Comparison of ENCODE assay signal across 25 mouse cellular contexts in genomic region chr2:113376997-113377396, GRCm38 (mm10). TPM values are rescaled to one million over a fixed set of nuclear protein-coding genes. Genes with fewer than 3 reads are reported as not detected.
A peak's percentile ranks its signal among the peaks of the same experiment; 100 is the strongest.
DNase-seq lines count a peak whose midpoint lies in the region; ATAC-seq and TF ChIP-seq lines count a peak whose summit lies in the region.
"Had no signal": no experiment of that assay in that cellular context is flagged by ENCODE, and none has a peak within 500 bp of the region (broad histone marks: within the 10 kb centered on the region; RNA-seq: fewer than 3 reads in every experiment).

No protein-coding gene starts in this region.

- ATAC-seq in Patski, result peak; percentile 24
- peak; percentile 75; the same call in 1 of the 2 replicates for ATAC-seq in kidney, embryonic 14.5 days (ENCODE audit: low FRiP score, low TSS enrichment)
- ATAC-seq in hindbrain, embryonic 16.5 days, result no peak
- no peak for ATAC-seq in liver, postnatal 0 days
- ATAC-seq in megakaryocyte-erythroid progenitor cell, adult 5-6 weeks (replicated peaks; ENCODE audit: low FRiP score, low TSS enrichment, poor library complexity, severe bottlenecking), result no peak
- ATAC-seq: forebrain, embryonic 14.5 days had no signal

- no peak for TF ChIP-seq EP300 in liver, postnatal 0 days (IDR thresholded peaks at IDR 0.05; ENCODE audit: low read depth)

- DNase-seq in Patski (ENCODE audit: low read depth, low spot score), result no peak
- DNase-seq in kidney, adult 11 months, result peak; percentile 76
- DNase-seq in kidney, postnatal 14 days, result peak; percentile 81
- DNase-seq in right cerebral cortex, postnatal 14 days, result no peak
- DNase-seq in liver, postnatal 0 days, result no peak
- DNase-seq: adrenal gland, adult 8-10 months; cerebellum, adult 8-10 months; cerebellum, postnatal 25 days; gastrocnemius, postnatal 14 days; layer of hippocampus, postnatal 36 days; liver had no signal

- in situ Hi-C loops in Patski (cut with MboI; ENCODE audit: low pct_unique_long_range_greater_than_20kb), result no loop called here

- no peaks in the 10 kb centered on the region for H3K9me3 ChIP-seq in kidney, embryonic 14.5 days (ENCODE audit: control insufficient read depth, low read length)
- no peaks in the 10 kb centered on the region for H3K9me3 ChIP-seq in hindbrain, embryonic 16.5 days (ENCODE audit: control insufficient read depth, low read length)
- no peaks in the 10 kb centered on the region for H3K9me3 ChIP-seq in liver, postnatal 0 days (ENCODE audit: low read length)
- H3K9me3 ChIP-seq: heart, embryonic 10.5 days; heart, embryonic 15.5 days; hindbrain, embryonic 12.5 days; liver, embryonic 15.5 days; lung, embryonic 15.5 days; neural tube, embryonic 12.5 days; stomach, embryonic 15.5 days had no signal

- H3K4me2 ChIP-seq in kidney, embryonic 14.5 days (replicated peaks; ENCODE audit: low read depth, low read length), result no peak overlapping the region
- H3K4me2 ChIP-seq in hindbrain, embryonic 16.5 days (ENCODE audit: low read length), result no peak overlapping the region
- no peak overlapping the region for H3K4me2 ChIP-seq in liver, postnatal 0 days (ENCODE audit: low read depth, low read length)
- H3K4me2 ChIP-seq: heart, embryonic 15.5 days; hindbrain, embryonic 12.5 days; liver, embryonic 15.5 days; lung, embryonic 15.5 days; midbrain, embryonic 11.5 days; neural tube, embryonic 12.5 days; stomach, embryonic 15.5 days had no signal

- POLR2A ChIA-PET in Patski (lab: Charles Lee), result interaction anchor here (1.4 kb wide), 1 partner anchor 11 kb away, joined by 5 read pairs; no protein-coding TSS in a partner anchor

- no peaks in the 10 kb centered on the region for H3K36me3 ChIP-seq in kidney, embryonic 14.5 days (ENCODE audit: control insufficient read depth, insufficient read depth, low read length)
- no peaks in the 10 kb centered on the region for H3K36me3 ChIP-seq in hindbrain, embryonic 16.5 days (ENCODE audit: control insufficient read depth, insufficient read depth, low read length)
- H3K36me3 ChIP-seq in liver, postnatal 0 days (replicated peaks; ENCODE audit: insufficient read depth, low read length), result no peaks in the 10 kb centered on the region
- H3K36me3 ChIP-seq: heart, embryonic 10.5 days; heart, embryonic 15.5 days; hindbrain, embryonic 12.5 days; liver, embryonic 15.5 days; lung, embryonic 15.5 days; neural tube, embryonic 12.5 days; stomach, embryonic 15.5 days had no signal

- no peak for TF ChIP-seq CTCF in Patski (IDR thresholded peaks at IDR 0.05)
- no peak for TF ChIP-seq CTCF in liver, postnatal 0 days (IDR thresholded peaks at IDR 0.05; ENCODE audit: low read depth)

- no peaks in the 10 kb centered on the region for H3K27me3 ChIP-seq in Patski
- H3K27me3 ChIP-seq in kidney, embryonic 14.5 days (ENCODE audit: control insufficient read depth, insufficient read depth, low read length), result no peaks in the 10 kb centered on the region
- no peaks in the 10 kb centered on the region for H3K27me3 ChIP-seq in hindbrain, embryonic 16.5 days (replicated peaks; ENCODE audit: control insufficient read depth, insufficient read depth, low read length)
- no peaks in the 10 kb centered on the region for H3K27me3 ChIP-seq in liver, postnatal 0 days (ENCODE audit: insufficient read depth, low read length)
- H3K27me3 ChIP-seq: CH12.LX; heart, embryonic 15.5 days; hindbrain, embryonic 12.5 days; liver, embryonic 15.5 days; lung, embryonic 15.5 days; neural tube, embryonic 12.5 days; stomach, embryonic 15.5 days had no signal

- peak overlapping the region; percentile 53; the same call in 1 of the 2 replicates for H3K27ac ChIP-seq in kidney, embryonic 14.5 days (ENCODE audit: low read depth, low read length)
- H3K27ac ChIP-seq in hindbrain, embryonic 16.5 days (ENCODE audit: low read depth, low read length), result no peak overlapping the region
- no peak overlapping the region for H3K27ac ChIP-seq in liver, postnatal 0 days (ENCODE audit: low read depth)
- H3K27ac ChIP-seq: heart, embryonic 10.5 days; heart, embryonic 15.5 days; hindbrain, embryonic 12.5 days; liver, embryonic 15.5 days; lung, embryonic 15.5 days; neural tube, embryonic 12.5 days; stomach, embryonic 15.5 days had no signal

- no peak overlapping the region for H3K9ac ChIP-seq in kidney, embryonic 14.5 days (ENCODE audit: low read depth, low read length)
- no peak overlapping the region for H3K9ac ChIP-seq in hindbrain, embryonic 16.5 days (ENCODE audit: low read depth, low read length)
- H3K9ac ChIP-seq in liver, postnatal 0 days (replicated peaks), result no peak overlapping the region
- H3K9ac ChIP-seq: heart, embryonic 15.5 days; hindbrain, embryonic 12.5 days; liver, embryonic 15.5 days; lung, embryonic 15.5 days; neural tube, embryonic 12.5 days; stomach, embryonic 15.5 days had no signal

- CTCF ChIA-PET in Patski (lab: Charles Lee), result interaction anchor here (0.9 to 2.5 kb wide), 6 partner anchors 8 to 53 kb away, joined by 3 to 7 read pairs (median 3); no protein-coding TSS in a partner anchor

- H3K4me1 ChIP-seq in kidney, embryonic 14.5 days (ENCODE audit: control insufficient read depth, insufficient read depth, low read length), result peaks cover 4% of the 10 kb centered on the region; the same call in 1 of the 2 replicates
- no peaks in the 10 kb centered on the region for H3K4me1 ChIP-seq in hindbrain, embryonic 16.5 days (ENCODE audit: control insufficient read depth, insufficient read depth, low read depth, low read length)
- H3K4me1 ChIP-seq in liver, postnatal 0 days (ENCODE audit: insufficient read depth), result no peaks in the 10 kb centered on the region
- H3K4me1 ChIP-seq: heart, embryonic 10.5 days; heart, embryonic 15.5 days; hindbrain, embryonic 12.5 days; liver, embryonic 15.5 days; neural tube, embryonic 12.5 days; stomach, embryonic 15.5 days had no signal

- H3K4me3 ChIP-seq in kidney, embryonic 14.5 days (ENCODE audit: low read length), result no peak overlapping the region
- no peak overlapping the region for H3K4me3 ChIP-seq in hindbrain, embryonic 16.5 days (ENCODE audit: low read length)
- H3K4me3 ChIP-seq in liver, postnatal 0 days (ENCODE audit: low read depth, low read length), result no peak overlapping the region
- H3K4me3 ChIP-seq: heart, embryonic 10.5 days; heart, embryonic 15.5 days; hindbrain, embryonic 12.5 days; liver, embryonic 15.5 days; lung, embryonic 15.5 days; myocyte; neural tube, embryonic 12.5 days; stomach, embryonic 15.5 days had no signal

- WGBS in kidney, embryonic 14.5 days, result 68% methylated on average over 5 of the region's 5 CpGs
- 75% methylated on average over 5 of the region's 5 CpGs for WGBS in hindbrain, embryonic 16.5 days
- WGBS in liver, postnatal 0 days (ENCODE audit: insufficient replicate concordance), result 73% methylated on average over 5 of the region's 5 CpGs

RNA-seq across cellular contexts. Expression of gene Fmn1, which starts 49.5 kb away (rescaled TPM):
- polyA plus RNA-seq in Patski (2021), result 11.2 TPM
- polyA plus RNA-seq in kidney, embryonic 14.5 days (2014; fragmentation: Nextera tagmentation; extraction: Ambion mirVana), result 6.9 and 12.0 TPM in 2 replicates
- 0.40 and 0.61 TPM in 2 replicates for polyA plus RNA-seq in hindbrain, embryonic 16.5 days (2015; fragmentation: Nextera tagmentation; extraction: Ambion mirVana)
- 0.47 and 0.54 TPM in 2 replicates for polyA plus RNA-seq in liver, postnatal 0 days (2015; fragmentation: Nextera tagmentation; extraction: Ambion mirVana)
- not detected in 2 replicates for total RNA-seq in megakaryocyte-erythroid progenitor cell, adult 5-6 weeks (2014; fragmentation: Nextera tagmentation)
- total RNA-seq in megakaryocyte-erythroid progenitor cell, adult 5-6 weeks (2017), result not detected in 2 replicates

Comparison
In these comparisons a context has a peak if more than half of its experiments do, and no peak if none do; other contexts are left out.
1. ATAC-seq: peak in Patski (single experiment) and kidney, embryonic 14.5 days (single experiment); none in hindbrain, embryonic 16.5 days (single experiment), liver, postnatal 0 days (single experiment) and megakaryocyte-erythroid progenitor cell, adult 5-6 weeks (single experiment).
2. DNase-seq: peak in kidney, adult 11 months (single experiment) and kidney, postnatal 14 days (single experiment); none in Patski (single experiment), right cerebral cortex, postnatal 14 days (single experiment) and liver, postnatal 0 days (single experiment).